Mouse (Mus musculus): ENCODE measurements around the gene Zbtb38.

The Zbtb38 gene

GRCm38 (mm10) chr9:96731039-96731895 is 21.4 kb downstream of the Zbtb38 start:
- no peak for DNase-seq

GRCm38 (mm10) chr9:96730311-96730625 is 22.4 kb downstream of the Zbtb38 start:
- DNase-seq: no peak

- no peak for DNase-seq
Observed at GRCm38 (mm10) chr9:96729537-96730310, 22.9 kb downstream of the Zbtb38 start.

- no peak for DNase-seq
Observed at GRCm38 (mm10) chr9:96728338-96729162, 24.1 kb downstream of the Zbtb38 start.

DNA sequence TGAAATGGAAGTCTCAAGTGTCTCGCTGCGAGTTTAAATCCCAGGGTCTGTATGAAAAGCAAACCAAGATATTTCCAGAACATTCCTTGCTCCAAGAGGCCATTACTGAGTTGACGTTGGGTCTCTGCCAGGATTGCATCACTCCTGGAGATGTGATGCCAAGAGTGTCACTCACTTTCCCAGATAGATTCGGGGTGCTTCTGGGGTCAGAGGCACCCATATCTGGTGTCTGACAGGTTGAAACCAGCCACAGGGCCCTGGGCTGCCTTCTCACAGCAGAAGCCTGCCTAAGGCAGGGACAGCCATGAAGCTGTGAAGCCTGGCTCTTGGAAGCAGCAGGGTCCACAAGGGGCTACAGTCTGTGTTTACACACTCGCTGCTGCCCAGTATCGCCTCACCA is 24.9 kb downstream of the Zbtb38 start:
- no peak for DNase-seq

DNA sequence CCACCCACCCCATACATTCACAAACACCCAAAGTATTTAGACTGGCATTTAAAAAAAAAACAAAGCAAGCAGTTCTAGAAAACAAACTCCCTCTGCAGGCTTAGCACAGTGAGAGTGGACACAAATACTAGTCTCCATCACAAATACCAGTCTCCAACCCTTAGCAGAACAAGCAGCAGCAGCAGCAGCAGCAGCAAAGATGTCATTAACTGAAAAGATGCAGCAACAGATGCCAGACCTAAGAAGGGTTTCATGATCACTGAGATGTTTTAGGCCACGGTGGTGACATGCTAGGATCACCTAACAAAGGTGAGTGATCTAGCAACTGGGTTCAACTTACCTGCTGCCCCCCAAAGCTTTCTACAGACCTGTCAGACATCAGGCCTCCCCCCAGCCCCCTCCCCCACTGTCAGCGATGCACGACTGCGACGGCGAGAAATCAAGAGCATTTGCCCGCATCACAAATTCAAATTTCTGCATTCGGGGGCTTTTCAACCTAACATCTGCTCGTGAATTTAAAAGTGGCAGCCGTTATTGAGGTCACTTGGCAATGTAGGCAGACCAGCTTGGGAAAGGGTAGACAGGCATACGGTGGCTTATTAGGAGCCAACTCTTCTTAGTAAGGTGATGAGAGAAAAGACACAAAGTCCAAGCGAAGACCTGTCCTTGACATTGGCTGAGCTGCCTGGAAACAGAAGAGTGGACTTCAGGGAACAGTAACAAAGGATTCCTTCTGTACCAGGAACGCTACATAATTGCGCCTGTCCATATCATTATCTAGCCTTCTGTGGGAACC is 26.1 kb downstream of the Zbtb38 start:
- DNase-seq: peak; percentile 29 to 50

DNA sequence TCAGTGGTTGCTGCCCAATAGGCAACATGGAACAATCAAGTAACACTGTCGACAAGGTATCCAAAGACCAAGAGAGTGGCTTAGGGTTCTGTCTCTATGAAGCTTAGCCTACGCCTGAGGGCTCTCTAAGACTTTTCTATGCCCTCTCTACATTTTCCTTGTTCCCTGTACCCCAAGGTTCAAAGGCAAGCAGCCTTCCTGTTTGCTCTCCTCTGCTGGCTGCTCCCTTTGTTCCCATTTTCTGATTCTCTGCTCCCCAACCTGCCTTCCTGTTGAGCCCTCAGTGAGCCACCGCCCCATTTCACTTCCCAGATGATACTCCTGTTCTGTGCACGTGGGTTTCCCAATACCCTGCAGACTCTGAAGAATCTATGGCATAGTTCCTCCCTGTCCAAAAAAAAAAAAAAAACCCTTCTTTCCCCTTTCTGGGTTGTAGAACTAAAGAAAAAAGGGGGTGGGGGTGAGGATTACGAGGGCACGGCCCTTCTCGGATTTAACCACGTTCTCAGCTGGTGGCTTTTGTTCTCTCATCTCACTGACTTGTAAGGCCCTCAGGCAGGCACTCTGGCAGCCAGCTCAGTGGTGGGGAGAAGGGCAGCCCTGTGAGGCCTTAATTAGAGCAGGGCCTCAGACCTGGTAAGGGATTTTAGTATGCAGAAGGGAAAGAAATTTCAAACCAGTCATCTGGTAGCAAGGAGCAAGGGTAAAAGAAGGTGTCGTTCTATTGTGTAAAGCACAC is 26.9 kb downstream of the Zbtb38 start:
- DNase-seq: no peak

GRCm38 (mm10) chr9:96723650-96724049 is 29.0 kb downstream of the Zbtb38 start:
- DNase-seq: no peak

DNA sequence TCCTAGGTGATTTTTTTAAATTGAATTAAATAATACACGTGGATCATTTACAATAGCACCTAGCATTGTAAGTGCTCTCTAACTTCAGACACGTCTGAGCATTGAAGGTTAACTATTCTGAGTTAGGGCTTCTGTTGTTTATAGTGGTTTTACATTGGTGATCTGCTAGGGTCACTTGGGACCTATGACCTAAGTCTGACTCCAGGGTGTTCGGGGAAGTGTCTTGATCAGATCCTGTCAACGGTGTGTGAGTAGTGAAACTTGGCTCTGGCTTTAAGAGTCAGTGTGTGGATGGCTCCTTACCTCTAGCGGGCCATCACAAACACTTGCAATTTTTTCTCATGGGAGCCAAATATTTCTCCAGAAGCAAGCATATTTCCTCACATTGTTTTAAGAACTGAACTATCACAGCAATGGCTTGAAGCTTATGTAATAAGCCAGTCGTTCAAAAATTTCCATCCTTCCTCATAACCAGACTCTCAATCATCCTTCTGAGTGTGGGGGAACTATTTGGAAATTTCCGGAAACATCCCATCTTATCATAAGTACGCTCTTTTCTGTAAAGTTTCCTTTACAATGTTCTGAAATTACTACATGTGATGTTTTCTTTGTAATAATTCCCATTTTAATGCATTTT is 31.4 kb downstream of the Zbtb38 start:
- no peak for DNase-seq

- DNase-seq: peak in 1 of 2 experiments; percentile 34
Observed at GRCm38 (mm10) chr9:96720510-96721162, 32.0 kb downstream of the Zbtb38 start.

- peak; percentile 76 to 78 for DNase-seq
Observed at GRCm38 (mm10) chr9:96719408-96720158, 33.0 kb downstream of the Zbtb38 start.

DNA sequence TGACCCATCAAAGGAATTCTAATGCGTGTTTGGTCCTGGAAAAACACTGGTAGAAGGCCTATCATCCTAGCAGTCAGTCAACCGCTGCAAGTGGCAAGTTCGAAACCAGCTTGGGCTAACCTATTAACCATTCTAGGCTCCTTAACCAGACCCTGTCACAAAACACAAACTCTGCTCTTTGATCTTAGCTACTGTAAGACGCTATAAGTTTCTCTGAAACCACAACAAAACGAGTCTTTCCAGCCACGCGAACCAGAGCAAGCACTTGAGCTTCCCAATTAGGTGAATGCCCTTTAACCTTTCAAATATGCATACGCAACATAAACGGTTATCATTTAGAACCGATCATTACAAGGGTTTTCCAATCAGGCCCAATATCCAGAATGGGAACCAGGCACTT is 33.7 kb downstream of the Zbtb38 start:
- DNase-seq: no peak

DNA sequence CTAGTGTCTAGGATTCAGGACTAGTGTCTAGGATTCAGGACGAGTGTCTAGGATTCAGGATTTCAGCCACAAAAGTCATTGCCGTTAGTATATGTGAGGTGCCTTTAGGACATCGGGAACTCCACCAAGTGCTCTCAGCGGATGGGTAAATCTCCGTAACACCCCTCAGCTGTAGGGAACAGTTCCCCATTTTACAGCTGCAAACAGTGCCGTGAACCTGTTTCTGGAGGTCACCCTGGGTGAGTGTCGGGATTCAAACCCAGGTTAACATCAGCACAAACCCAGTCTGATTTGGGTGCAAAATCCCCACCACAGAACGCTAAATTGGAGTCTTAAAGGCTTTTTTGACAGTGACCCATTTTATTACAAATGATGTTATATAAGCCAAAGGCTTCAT is 34.2 kb downstream of the Zbtb38 start:
- no peak for DNase-seq

DNA sequence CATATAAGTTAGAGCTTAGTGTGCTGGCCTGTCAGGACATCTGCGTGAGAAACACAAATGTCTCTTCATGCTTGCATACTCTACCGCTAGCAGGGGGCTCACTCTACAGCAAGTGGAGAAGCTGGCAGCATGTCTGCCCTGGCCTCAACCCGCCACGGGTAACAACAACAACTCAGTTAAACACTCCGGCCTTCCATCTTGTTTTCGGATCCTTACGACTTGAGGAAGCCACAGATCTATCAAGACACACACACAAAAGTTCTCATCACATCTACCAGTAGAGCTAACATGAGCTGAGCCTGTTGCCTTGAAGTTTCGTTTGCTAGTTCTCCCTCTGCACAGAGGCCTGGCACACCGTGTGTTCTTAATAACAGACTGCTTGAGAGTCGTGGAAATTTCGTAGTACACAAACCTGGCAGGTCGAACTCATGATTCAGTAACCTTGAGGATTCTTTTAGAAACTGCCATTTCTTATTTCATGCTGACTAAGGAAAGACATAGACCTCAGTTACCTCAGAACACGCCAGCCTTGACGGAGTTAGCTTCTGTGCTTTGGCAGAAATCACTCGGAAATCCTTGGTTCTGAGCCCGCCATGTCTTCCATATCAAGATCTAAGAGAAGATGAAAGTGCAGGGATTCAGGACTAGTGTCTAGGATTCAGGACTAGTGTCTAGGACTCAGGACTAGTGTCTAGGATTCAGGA is 34.8 kb downstream of the Zbtb38 start:
- DNase-seq: no peak

DNA sequence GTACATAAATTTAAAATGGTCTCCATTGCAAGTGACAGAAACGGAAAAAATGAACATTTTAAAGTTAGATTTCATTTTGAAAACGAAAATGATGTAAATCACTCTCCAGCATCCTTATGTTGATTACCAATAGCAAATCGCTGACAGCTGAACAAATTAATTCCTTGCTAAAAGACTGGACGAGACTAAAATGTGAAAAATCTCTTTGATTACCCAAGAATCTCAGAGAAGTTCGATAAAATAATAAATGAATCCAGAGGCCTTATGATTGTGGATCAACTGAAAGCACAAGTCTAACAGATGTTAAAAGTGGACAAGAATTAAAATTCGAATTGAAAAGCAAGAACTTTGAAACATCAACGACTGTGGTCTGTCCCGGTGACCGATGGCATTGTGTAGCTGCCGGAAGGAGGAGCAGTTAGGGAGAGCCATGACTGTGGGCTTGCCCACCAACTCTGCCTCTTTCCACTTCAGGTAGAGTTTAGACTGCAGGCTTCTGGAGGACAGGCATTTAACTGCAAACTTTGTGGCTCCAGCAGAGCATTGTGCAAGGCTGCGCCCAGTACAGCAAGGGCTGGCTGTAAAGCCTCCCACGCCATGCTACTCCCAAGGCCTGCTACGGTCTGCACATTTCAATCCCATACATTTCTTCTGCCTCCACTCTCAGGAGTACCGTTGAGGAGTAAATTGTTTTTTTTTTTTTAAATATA is 35.7 kb downstream of the Zbtb38 start:
- DNase-seq: no peak

GRCm38 (mm10) chr9:96716136-96716535 is 36.5 kb downstream of the Zbtb38 start:
- no peak for DNase-seq

DNA sequence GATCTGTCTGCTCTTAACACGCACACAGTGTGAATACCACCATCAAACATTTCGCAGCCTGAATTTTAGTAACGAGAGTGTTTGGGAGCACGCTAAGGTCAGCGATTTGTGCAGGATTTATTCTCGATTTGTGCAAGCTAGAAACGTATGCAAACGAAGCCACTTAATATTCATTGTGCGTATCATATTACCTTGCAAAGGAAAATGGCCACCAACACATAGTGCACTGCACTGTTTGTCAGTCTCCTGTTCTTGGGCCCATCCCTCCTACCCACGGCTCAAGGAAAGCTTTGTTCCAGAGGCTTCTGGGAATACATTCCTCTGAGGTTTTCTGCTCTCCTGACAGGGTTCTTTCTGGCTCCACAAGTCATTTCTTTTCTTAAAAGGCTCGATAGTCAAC is 37.5 kb downstream of the Zbtb38 start:
- DNase-seq: no peak

Data from cerebellum, postnatal 36 days (tissue).